Mouse (Mus musculus) layer of hippocampus, postnatal 10 days (tissue): ENCODE data around the gene Limk1. TPM values are rescaled to one million over a fixed set of nuclear protein-coding genes. Genes with fewer than 3 reads are reported as not detected.

Experiments used
- DNase-seq, 2 experiments: peaks; one replicate each; pipeline ENCODE4 v3.0.0; 2021; ENCODE audit warnings: low spot score in 2 of 2
- long read RNA-seq: library from polyadenylated mRNA; stranded (forward); transcript quantifications from one replicate; pipeline ENCODE4 v2.0.0, GENCODE M21; 2023
- total RNA-seq, 2 experiments: library from RNA; stranded (reverse); gene quantifications; 2 replicates each; pipeline ENCODE4 v1.2.3; 2021

Limk1 gene
- 10 to 100 TPM; 59.1 to 67.5 TPM for total RNA-seq
- long read RNA-seq, partial matches to known transcripts: 1 of 1 reads
- long read RNA-seq, other reads (novel, unspliced or antisense): 0 of 1 reads

DNA sequence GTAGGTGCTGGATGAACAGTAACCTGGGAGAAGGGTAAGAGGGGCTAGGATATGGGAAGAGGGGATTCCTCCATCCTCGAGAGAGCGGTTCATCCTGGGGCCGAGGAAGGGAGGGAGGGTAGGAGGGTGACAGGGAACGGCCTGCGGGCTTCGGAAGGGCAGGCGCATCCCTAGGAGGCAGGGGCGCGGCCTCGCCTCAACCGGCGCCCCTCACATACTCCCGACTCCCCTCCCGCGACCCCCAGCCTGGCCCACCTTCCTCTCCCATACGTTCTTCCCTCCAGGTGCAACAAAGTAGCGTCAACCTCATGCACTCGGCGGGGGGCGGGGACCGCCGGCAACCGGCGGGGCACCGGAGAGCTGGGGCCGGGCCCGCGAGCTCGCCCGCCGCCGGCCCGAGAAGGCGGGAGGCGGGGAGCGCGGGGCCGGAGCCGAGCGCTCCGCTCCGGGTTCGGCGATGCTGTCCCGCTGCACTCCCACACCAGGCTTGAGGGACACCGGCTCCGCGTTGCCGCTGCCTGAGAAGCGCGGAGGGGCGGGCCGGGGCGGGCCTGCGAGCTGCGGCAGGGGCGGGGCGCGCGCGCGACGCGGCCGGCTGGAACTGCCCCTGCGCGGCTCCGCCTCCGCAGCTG is at the start of gene Limk1:
Gene Limk1, minus strand, starts transcription at position 513 of the 632 bp plus-strand sequence.
- no peak for DNase-seq

DNA sequence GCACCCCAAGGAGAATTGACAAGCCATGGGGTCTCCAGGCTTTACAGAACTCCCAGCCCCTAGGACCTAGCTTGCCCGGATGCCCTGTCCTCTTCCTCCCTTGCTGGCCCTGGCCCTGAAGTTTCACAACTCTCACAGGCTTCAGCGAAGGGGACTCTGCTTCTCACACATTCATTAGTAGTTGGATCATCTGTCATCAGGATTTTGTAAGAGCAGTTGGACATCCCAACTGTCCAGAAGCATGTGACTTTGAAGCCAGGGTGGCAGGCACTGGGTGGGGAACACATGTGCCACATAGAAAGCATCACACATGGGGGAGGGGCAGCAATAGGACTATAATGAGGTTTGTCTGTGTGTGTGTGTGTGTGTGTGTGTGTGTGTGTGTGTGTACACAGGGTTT is 46.5 kb upstream of the Limk1 start:
- DNase-seq: no peak

DNA sequence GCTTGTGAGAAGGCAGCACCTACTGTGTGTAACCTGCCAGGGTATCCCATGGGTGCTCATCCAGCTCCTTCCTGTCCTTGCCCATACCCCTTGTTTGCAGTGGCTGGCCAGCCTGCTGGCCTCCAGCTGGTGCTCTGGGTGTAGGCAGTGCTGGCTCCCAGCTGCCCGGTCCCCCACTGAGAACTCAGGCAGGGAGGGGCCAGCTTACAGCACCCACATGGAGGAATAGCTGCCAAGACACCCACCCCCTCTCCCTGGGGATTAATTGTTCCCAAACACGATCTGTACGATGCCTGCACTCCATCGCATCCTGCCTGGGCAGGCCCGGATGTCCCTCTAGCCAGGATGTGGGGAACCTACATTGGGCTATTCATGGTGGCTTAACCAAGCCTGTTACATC is 45.7 kb upstream of the Limk1 start:
- peak; percentile 35 to 49 for DNase-seq

DNA sequence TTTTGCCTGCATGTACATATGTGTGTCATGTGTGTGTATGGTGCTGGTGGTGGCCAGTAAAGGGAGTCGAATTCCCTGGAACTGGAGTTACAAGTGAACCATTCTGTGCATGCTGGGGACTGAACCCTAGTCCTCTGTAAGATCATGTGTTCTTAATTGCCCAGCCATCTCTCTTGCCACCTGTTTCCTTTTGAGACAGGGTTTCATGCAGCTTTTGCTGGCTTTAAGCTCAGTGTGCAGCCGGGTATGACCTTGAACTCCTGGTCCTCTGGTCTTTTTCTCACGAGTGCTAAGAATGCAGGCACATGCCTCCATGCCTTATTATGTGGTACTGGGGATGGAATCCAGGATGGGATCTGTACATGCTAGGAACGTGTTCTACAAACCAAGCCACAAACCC is 44.8 kb upstream of the Limk1 start:
- DNase-seq: no peak

DNA sequence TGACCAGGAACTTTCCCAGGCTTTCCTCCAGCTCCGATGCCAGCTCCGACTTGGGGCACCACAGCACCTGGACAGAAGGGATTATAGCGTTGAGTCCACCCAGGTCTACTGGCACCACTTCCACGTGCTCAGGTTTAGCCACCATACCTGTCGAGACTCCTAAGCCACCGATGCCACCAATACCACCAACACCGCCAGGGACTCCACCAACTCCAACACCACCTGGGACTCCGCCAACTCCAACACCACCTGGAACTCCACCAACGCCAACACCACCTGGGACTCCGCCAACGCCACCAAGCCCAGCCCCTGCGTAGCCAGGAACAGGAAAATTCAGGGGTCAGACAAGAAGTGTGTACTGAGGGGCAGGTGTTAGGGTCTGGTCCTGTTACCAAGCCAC is 40.7 kb upstream of the Limk1 start:
- no peak for DNase-seq

DNA sequence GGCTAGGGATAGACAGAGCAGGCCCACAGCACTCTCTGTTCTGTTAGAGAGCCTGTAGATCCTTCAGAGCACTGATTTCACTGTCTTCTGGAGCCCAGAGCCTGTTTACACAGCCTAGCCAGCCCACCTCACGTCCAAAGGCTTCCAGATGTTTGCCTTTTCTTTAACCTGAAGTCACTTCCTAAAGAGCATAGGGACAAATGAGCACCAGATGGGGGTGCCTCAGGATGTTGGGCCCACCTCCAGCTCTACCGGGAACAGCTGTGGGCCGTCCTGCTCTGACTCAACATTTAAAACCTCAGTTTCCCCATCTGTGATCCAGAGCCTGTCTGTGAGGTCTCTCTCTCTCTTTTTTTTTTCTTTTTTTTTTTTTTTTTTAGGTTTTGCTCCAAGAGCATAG is 40.1 kb upstream of the Limk1 start:
- DNase-seq: no peak

DNA sequence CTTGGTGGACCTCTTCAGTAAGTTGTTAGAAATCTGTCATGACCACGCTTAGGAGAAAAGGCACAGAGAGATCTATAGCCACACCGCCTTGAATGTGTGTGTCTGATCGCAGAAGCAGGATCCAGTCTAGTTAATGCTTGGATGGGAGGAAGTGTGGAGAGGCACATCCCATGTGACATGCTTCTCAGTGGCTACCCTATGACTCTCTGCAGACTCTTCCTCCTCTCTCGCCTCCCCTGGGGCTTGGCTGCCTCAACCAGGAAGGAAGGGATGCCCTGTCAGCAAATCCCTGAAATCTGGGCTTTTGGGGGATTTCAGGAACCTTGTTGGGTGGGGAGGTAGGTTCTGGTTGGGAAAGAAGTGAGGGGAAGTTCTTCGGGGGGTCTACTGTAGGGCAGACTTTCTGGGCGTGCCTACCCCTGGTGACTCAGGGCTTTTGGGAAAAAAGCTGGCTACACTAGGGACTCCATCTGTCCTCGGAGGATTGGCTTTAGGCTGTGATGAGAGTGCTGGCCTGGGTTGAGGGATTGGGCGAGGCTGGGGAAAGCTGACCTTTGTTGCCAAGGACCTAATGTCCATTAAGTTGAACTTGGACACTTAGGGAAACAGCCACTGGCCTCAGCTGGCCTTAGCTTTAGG is 38.7 kb upstream of the Limk1 start:
- no peak for DNase-seq

DNA sequence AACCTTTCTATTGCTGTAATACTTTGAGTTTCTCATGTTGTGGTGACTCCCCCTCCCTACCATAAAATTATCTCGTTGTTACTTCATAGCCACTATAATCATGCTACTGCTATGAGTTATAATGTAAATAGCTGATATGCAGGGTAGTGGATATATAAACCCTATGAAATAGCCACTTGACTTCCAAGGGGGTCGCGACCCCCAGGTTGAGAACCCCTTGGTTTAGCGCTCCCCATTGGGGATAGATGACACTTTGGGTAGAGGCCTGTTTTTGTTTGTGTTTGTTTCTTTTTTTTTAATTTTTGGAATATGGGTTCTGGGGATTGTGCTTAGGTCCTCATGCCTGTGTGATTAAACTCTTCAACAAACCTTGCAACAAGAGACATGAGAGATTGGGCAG is 36.9 kb upstream of the Limk1 start:
- DNase-seq: no peak

DNA sequence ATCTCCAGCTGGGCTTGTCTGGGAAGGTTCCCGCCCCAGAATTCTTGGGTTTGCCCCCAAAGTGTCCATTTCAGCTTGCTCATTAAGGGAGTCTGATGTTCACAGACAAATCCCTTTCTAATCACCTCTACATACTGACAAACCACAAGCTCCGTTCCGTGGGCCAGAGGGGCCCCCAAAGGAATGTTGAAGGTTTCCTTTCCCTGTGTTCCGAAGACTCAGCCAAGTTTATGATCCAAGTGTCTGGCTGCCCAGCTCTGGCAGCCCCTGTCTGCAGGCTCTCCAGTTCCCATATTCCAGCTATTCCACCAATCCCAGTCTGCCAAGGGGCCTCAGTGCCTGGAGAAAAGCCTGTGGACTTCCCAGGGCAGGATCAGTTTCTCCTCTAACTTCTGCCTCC is 31.7 kb upstream of the Limk1 start:
- no peak for DNase-seq

DNA sequence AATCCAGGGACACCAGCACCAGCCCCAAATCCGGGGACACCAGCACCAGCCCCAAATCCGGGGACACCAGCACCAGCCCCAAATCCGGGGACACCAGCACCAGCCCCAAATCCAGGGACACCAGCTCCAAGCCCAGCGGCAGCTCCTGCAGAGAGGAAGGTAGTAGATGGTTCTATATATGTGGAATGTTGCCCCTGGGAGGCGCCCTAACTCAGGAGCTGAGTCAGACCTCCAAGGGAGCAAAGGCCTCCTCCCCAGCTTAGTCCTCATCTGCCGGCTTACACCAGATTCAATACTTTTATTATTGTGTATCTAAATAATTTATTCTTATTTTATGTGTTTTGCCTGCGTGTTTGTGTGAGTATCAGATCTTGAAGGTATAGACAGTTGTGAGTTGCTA is 22.7 kb upstream of the Limk1 start:
- DNase-seq: no peak

DNA sequence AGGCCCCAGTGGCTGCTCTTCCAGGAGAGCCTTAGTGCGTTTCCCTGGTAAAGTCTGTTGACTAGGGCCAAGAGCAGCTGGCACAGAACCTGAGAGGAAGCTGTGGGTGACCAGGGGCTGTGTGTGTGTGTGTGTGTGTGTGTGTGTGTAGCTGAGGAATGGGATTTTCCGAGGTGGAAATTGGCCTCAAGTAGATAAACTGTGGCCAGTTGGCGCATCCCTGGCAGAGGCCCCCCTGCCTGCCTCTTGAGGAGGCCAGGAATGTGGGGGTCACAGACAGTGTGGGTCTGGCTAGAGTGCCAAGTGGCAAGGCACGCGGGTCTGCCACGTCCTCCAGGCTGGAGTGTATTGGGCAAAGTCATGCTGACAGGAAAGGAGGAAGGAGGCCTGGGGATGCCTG is 20.9 kb upstream of the Limk1 start:
- peak; percentile 16 to 41 for DNase-seq

DNA sequence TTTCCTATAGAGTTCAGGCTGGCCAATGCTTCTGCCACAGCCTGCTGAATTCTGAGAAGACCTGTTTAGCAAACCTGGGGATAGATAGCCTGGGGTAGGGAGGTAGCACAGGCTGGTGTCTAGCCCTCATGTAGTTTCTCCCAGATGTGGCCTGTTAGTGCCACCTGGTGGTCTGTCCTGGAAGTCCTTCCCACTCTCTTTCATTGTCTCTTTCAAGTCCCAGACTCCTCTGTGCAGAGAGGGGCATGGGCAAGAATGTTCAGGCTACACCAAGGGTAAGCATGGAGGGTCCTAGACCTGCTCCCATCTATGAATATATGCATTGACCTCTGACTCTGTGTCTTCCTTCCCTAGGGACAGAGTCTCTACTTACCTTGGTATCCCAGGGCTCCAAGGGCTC is 15.8 kb upstream of the Limk1 start:
- peak; percentile 78 to 81 for DNase-seq

DNA sequence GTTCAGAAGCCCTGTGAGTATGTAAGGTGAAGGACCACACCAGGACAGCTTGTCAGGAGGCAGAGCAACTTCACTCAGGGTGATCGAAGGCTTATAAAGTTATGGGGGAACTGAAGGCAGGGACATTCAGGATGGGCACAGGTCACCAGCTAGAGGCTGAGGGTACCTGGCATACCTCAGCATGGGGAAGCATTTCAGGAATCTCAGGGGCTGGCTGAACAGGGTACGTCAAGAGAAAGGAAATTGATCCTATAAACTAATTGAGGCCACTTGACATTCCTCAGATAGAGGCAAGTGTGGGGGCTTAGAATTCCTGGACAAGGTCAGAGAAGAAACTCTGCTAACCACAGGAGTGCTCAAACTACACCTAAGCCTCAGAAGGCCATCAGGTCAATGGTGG is 7.1 kb upstream of the Limk1 start:
- no peak for DNase-seq

DNA sequence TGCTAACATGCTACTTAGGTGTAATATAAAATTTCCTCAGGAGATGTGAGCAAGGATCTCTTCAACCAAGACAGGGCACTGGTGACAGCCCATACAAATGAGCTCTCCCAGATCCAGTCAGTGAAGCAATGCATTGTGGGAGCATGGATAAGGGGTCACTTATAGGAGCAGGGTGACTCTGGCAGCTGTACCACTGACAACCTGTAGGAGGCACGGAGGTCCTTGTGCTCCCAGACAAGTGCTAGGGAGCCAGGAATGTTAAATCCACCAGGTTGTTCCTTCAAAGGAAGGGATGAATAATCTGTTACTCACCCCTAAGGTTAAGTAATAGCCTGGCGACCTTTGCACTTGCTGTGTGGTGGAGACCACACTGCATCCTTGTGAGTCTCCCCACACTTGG is 6.7 kb upstream of the Limk1 start:
- no peak for DNase-seq

DNA sequence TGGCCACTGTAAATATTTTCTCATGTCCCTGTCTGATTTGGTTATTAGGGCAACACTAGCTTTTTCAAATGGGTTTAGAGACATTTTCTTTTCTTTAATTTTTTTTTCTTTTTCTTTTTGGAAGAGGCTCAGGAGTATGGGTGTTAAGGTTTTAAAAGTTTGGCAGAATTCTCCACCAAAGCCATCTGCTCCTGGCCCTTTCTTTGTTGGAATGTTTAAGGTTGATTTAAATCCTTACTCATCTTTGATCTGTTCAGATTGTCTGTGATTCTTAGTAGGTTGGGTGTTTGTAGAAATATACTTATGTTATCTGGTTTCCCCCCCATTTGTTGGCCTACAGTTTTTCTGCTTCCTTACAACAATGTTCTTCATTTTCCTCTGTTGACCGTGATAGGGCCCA is 4.3 kb upstream of the Limk1 start:
- no peak for DNase-seq

DNA sequence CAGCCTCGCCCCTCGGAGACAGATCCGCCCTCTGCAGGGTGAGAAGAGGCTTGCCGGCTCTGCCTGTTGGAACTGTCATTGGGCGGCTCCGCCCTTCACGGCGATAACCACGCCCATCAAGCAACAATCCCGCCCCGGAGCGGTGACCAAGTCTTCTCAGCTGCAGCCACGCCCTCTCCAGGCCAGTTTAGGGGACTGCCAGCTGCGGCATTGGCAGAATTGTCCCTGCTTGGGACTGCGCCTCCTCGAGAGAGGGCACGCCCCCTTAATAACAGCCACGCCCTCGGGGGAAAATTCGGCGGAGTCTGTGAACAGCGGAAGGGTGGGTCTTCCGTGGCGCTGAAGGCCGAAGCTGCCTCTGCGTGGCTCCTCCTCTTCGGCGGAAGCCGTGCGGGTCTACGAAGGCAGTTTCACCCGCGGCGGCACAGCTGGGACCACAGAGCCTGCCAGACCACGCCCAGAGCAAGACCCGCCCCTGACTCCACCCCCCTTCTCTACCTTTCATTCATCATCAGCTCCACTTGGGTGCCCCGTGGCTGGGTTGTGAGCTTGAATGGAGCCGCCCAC is 403 bp upstream of the Limk1 start:
- DNase-seq: peak; percentile 98

DNA sequence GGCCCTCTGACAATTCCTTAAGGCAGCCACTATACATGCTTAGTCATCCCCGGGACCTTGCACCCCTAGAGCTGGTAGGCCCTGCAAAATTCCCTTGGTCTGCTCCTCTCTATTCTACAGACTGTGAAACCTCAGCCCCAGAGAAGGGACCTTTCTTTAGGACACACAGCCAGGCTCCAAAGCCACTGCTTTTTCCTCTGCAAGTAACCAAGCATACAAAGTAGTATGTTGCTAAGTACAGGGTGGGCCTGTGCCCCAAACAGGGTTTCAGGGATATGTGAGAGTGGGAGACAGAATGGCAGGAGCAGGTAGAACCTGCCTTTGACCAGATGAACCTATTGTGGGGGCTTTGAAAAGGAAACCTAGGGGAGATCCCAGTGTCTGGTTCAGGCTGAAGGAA is 1.2 kb downstream of the Limk1 start:
- DNase-seq: peak in 1 of 2 experiments; percentile 19

DNA sequence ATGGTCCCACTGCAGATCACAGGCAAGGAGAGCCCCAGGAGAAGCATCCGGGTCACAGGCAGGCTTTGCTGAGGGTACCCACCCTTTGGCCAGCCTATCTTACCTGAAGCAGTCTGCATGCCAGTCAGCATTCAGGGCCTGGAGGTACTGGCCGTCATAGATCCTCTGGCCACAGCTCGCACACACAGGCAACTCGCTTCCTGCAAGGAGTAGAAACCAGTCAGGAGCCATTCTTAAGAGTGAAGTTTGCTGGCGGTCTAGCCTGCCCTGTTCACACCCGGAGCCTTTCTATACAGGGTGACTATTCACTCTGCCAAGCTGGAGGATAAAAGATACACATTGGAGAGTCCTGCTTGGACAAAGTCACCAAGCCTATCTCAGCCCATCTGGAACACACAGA is 1.9 kb downstream of the Limk1 start:
- no peak for DNase-seq

DNA sequence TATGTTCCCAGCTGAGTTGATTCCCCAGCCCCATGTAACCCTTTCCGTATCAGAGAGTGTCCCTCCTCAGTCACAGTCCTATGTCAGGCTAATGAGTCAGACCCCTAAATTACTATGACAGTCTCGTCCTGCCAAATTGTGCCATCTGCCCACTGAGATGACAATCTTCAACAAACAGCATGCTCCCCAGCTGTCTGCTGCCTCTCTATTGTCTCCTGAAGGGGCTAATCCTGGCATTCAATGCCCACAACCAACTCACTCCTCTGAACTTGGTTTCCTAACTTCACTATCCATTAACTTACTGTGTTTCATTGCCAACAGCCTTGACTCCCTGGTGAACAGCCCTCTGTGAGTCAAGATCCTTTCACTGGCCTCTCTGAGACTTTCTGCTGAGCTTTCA is 4.0 kb downstream of the Limk1 start:
- DNase-seq: no peak

DNA sequence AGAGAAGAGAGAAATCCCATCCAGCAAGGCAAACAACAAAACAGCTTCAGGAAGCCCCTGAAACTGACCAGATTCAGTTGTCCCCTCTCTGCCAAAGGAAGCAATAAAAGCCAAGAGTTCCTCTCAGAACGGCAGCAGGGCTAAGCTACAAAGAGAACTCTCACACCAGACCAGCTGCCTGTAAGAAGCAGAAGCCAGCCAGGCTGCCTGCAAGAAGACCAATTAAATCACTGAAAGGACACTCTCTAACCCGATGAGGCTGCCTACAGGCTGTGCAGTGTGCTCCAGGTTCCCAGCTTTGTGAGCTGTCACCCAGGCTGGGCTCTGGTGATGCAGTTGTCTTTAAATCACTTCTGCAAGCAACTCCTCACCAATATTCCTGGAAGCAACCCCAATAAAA is 4.6 kb downstream of the Limk1 start:
- no peak for DNase-seq

DNA sequence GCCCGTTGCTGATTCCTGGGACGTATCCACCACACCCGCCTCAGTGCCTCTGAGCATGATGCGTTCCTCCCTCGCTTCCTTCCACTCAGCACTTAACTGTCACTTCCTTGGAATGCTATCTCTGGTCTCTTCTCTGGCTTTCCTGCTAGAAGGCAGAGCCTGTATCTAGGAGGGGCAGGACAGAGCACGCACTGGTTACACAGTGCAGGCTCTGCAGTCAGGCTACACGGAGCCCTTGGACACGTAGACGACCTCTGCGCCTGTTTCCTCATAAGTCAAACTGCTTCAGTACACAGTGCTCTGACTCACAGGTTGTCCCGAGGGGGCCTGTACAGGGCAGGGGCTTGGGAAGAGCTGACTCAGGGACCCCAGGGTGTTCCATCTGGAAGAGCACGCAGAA is 8.2 kb downstream of the Limk1 start:
- DNase-seq: no peak

DNA sequence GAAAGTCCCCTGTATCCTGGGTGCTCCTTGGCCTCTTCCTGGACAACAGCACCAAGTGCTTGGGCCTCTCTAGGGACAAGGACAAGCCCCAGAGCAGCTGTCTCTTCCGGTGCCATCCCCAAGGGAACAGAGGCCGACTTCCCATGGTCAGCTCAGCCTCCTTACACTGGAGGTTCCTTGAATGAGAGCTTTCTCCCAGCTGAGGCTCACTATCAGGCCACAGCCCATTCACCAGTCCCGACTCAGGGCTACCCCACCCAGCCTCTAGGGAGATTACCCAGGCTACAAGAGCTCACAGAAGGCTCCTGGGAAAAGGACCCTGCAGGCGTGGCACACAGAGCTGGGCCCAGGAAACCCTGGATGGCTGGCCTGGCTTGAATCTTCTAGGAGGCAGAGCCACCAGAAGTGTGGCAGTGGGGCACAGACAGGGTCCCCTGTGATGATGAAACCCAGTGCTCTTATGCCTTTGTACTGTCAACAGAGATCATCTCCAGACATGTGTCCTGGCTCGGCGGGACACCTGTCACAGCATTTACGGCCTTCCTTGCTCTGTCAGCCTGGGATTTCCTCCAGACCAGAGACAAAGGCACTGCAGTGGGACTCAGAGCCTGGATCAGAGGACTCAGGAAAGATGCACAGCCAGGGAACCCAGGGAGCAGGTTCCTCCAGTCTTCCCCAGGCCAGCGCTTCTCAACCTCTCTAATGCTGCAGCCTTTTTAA is 9.4 kb downstream of the Limk1 start:
- no peak for DNase-seq
